ENCODE assay signal across 8 mouse cellular contexts in the genomic region with DNA sequence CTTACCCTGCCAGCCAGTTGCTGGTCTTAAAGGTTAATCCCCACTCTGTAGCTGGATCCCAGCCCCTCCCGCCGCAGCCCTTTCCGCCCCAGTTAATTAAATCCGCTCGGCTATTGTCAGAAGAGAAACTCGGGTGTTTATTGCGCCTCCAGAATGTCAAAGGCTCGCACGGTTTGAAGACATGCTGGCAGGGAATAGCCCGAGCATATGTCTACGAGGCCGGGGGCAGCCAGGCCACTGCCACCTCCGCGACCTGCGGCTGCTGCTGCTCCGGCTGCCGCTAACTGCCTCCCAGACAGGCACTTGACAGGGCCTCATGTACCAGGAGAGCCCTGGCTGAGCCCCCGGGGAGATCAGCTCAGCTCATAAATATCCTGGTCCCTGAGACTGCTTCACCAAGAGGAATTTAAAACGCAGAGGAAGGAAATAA.
DNase-seq lines count a peak whose midpoint lies in the region; ATAC-seq lines count a peak whose summit lies in the region.

No protein-coding gene starts in this region.

- peak overlapping the region; percentile 4; the same call in 1 of the 2 replicates for H3K9ac ChIP-seq in forebrain, embryonic 11.5 days (ENCODE audit: low read length)
- peak overlapping the region; percentile 45; the same call in 1 of the 2 replicates for H3K9ac ChIP-seq in limb, embryonic 13.5 days

- no peaks in the 10 kb centered on the region for H3K9me3 ChIP-seq in forebrain, embryonic 11.5 days (ENCODE audit: control insufficient read depth, low read length)
- H3K9me3 ChIP-seq in limb, embryonic 13.5 days = no peaks in the 10 kb centered on the region

- peak overlapping the region; percentile 44 for H3K4me2 ChIP-seq in forebrain, embryonic 11.5 days (ENCODE audit: low read depth, low read length, severe bottlenecking)
- peak overlapping the region; percentile 61 for H3K4me2 ChIP-seq in limb, embryonic 13.5 days (replicated peaks)

- no peaks in the 10 kb centered on the region for H3K36me3 ChIP-seq in forebrain, embryonic 11.5 days (ENCODE audit: control insufficient read depth, insufficient read depth, low read length)
- H3K36me3 ChIP-seq in limb, embryonic 13.5 days = no peaks in the 10 kb centered on the region

- DNase-seq in CD4-positive, CD25-positive, alpha-beta regulatory T cell, adult 2 months (ENCODE audit: low read depth, low spot score) = peak; percentile 35
- peak; percentile 73 for DNase-seq in MN1 (ENCODE audit: low spot score)
- peak; percentile 81 for DNase-seq in forebrain, embryonic 11.5 days (ENCODE audit: low spot score)
- DNase-seq in retina, postnatal 1 day = peak; percentile 94
- DNase-seq in urinary bladder, adult 2 months (ENCODE audit: low spot score) = no peak

- no peak for ATAC-seq in CD4-positive, CD25-positive, alpha-beta regulatory T cell, adult 4 months
- peak; percentile 28 for ATAC-seq in forebrain, embryonic 11.5 days (replicated peaks; ENCODE audit: low FRiP score)
- no peak for ATAC-seq in limb, embryonic 13.5 days (ENCODE audit: low FRiP score, low read depth)
- ATAC-seq in activated CD4-positive, CD25-positive, alpha-beta regulatory T cell, adult 4 months = no peak

- under 1% methylated on average over 19 of the region's 19 CpGs for WGBS in forebrain, embryonic 11.5 days
- under 1% methylated on average over 19 of the region's 19 CpGs for WGBS in limb, embryonic 13.5 days

- peaks cover 4% of the 10 kb centered on the region; the same call in 1 of the 2 replicates for H3K27me3 ChIP-seq in forebrain, embryonic 11.5 days (ENCODE audit: control insufficient read depth, insufficient read depth, low read length)
- peaks cover 19% of the 10 kb centered on the region for H3K27me3 ChIP-seq in limb, embryonic 13.5 days

- H3K4me3 ChIP-seq in forebrain, embryonic 11.5 days (ENCODE audit: low read depth, low read length) = peak overlapping the region; percentile 0; the same call in 1 of the 2 replicates
- peak overlapping the region; percentile 22 for H3K4me3 ChIP-seq in limb, embryonic 13.5 days

- peak overlapping the region; percentile 84 for H3K27ac ChIP-seq in forebrain, embryonic 11.5 days (ENCODE audit: low read depth, low read length)
- peak overlapping the region; percentile 52; the same call in 1 of the 2 replicates for H3K27ac ChIP-seq in limb, embryonic 13.5 days

- peaks cover 77% of the 10 kb centered on the region for H3K4me1 ChIP-seq in forebrain, embryonic 11.5 days (replicated peaks; ENCODE audit: control insufficient read depth, insufficient read depth, low read length)
- peaks cover 86% of the 10 kb centered on the region for H3K4me1 ChIP-seq in limb, embryonic 13.5 days
